Mouse (Mus musculus) cerebellum, adult 2 months (tissue): ENCODE measurements at regions not wholly inside any gene's neighbourhood (a gene's known extent, or its start where the extent isn't known, plus 50 kb on each side); places are given as distances from the start of the nearest gene placed in this dataset.

ENCODE experiments used
- CTCF ChIP-seq: fragments of 200-500 bp; IDR thresholded peaks from 2 replicates; pipeline ENCODE4 v1.5.1; 2011; ENCODE audit warnings: low read depth, mild to moderate bottlenecking, control low read depth, low read length, moderate library complexity, borderline replicate concordance; ENCODE audit not compliant: insufficient read depth
- POLR2A ChIP-seq: fragments of 200-500 bp; IDR thresholded peaks from 2 replicates; pipeline ENCODE4 v1.6.1; 2011; ENCODE audit warnings: low read length, control low read depth, borderline replicate concordance; ENCODE audit not compliant: insufficient read depth

- TF ChIP-seq CTCF (no peak), POLR2A (no peak)
Measured at GRCm38 (mm10) chr12:71379626-71380423, 70.1 kb downstream of the Dact1 start.
